24 mouse cellular contexts compared by ENCODE assay signal in genomic region chr4:66276096-66276495, GRCm38 (mm10).
"Had no signal": no experiment of that assay in that cellular context is flagged by ENCODE, and none has a peak within 500 bp of the region (broad histone marks: within the 10 kb centered on the region; RNA-seq: fewer than 3 reads in every experiment).

No protein-coding gene starts in this region.

- H3K4me2 ChIP-seq: heart, embryonic 12.5 days; hindbrain, embryonic 12.5 days; hindbrain, embryonic 14.5 days; limb, embryonic 12.5 days; liver, embryonic 11.5 days; liver, embryonic 13.5 days had no signal

- DNase-seq: gastrocnemius, postnatal 14 days; gastrocnemius, postnatal 36 days; heart, adult 11 months; heart, adult 2 months; heart, postnatal 10 days; heart, postnatal 4 days; kidney, adult 18-20 months; kidney, adult 8-10 months; kidney, postnatal 10 days; kidney, postnatal 25 days; kidney, postnatal 4 days; liver; liver, embryonic 13.5 days had no signal

- H3K36me3 ChIP-seq: heart, embryonic 12.5 days; hindbrain, embryonic 10.5 days; hindbrain, embryonic 12.5 days; limb, embryonic 10.5 days; limb, embryonic 12.5 days; liver, embryonic 13.5 days had no signal

- H3K4me3 ChIP-seq: heart, adult 2 months; heart, embryonic 12.5 days; hindbrain, embryonic 10.5 days; hindbrain, embryonic 12.5 days; layer of hippocampus, adult 2 months; left cerebral cortex, adult 2 months; limb, embryonic 10.5 days; limb, embryonic 12.5 days; liver, embryonic 13.5 days had no signal

- H3K4me1 ChIP-seq: heart, embryonic 12.5 days; hindbrain, embryonic 10.5 days; hindbrain, embryonic 12.5 days; limb, embryonic 10.5 days; liver, embryonic 13.5 days had no signal

- H3K9me3 ChIP-seq: heart, embryonic 12.5 days; hindbrain, embryonic 10.5 days; hindbrain, embryonic 12.5 days; limb, embryonic 10.5 days; limb, embryonic 12.5 days; liver, embryonic 13.5 days had no signal

- H3K27me3 ChIP-seq: heart, embryonic 12.5 days; hindbrain, embryonic 12.5 days; limb, embryonic 12.5 days; liver, embryonic 13.5 days had no signal

- H3K9ac ChIP-seq: heart, embryonic 12.5 days; hindbrain, embryonic 12.5 days; hindbrain, embryonic 14.5 days; limb, embryonic 12.5 days; liver, embryonic 13.5 days had no signal

- ATAC-seq: hindbrain, postnatal 0 days; intestine, embryonic 16.5 days had no signal

- H3K27ac ChIP-seq: heart, adult 2 months; hindbrain, embryonic 10.5 days; hindbrain, embryonic 12.5 days; hindbrain, embryonic 14.5 days; hindbrain, postnatal 0 days; layer of hippocampus, adult 2 months; left cerebral cortex, adult 2 months; limb, embryonic 10.5 days; limb, embryonic 12.5 days; liver, embryonic 13.5 days had no signal
